Mouse (Mus musculus): ENCODE results near the gene Fndc11. TPM values are rescaled to one million over a fixed set of nuclear protein-coding genes. Genes with fewer than 3 reads are reported as not detected.

Gene Fndc11
- polyA plus RNA-seq, 1 experiment from 2014 or later, result 0.58 TPM

DNA sequence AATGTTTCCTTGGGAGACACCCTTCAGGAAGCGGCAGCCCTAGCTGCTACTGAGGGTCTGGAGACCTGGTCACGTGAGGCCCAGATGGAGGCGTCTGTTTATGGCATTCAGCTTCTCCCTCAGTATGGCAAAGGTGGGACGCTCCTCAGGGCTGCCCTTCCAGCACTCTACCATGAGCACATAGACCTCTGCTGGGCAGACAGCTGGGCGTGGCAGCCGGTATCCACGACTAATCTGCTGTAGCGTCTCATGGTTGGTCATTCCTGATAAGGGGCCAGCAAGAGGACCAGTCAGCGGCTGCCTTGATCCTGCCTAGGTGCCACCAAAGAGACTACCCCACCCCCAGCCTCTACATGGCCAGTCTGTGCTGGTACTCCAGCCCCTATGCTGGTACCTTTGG is 13.7 kb upstream of the Fndc11 start:
- Histone ChIP-seq H3K27ac (ENCODE audit: low read depth, low read length) (no peak overlapping the region), H3K4me2 (replicated peaks; ENCODE audit: low read depth, low read length) (no peak overlapping the region), H3K9ac (ENCODE audit: low read depth, low read length) (no peak overlapping the region), H3K27me3 (ENCODE audit: control insufficient read depth, insufficient read depth, low read length) (peaks cover under 1% of the 10 kb centered on the region; the same call in 1 of the 2 replicates), H3K36me3 (ENCODE audit: control insufficient read depth, insufficient read depth, low read length) (no peaks in the 10 kb centered on the region), H3K9me3 (ENCODE audit: control insufficient read depth, low read length) (no peaks in the 10 kb centered on the region), H3K4me1 (ENCODE audit: control insufficient read depth, insufficient read depth, low read length) (no peaks in the 10 kb centered on the region), H3K4me3 (ENCODE audit: low read length) (no peak overlapping the region)
- no peak for ATAC-seq (ENCODE audit: low FRiP score, low TSS enrichment)
- WGBS, result 77% methylated on average over 9 of the region's 9 CpGs

DNA sequence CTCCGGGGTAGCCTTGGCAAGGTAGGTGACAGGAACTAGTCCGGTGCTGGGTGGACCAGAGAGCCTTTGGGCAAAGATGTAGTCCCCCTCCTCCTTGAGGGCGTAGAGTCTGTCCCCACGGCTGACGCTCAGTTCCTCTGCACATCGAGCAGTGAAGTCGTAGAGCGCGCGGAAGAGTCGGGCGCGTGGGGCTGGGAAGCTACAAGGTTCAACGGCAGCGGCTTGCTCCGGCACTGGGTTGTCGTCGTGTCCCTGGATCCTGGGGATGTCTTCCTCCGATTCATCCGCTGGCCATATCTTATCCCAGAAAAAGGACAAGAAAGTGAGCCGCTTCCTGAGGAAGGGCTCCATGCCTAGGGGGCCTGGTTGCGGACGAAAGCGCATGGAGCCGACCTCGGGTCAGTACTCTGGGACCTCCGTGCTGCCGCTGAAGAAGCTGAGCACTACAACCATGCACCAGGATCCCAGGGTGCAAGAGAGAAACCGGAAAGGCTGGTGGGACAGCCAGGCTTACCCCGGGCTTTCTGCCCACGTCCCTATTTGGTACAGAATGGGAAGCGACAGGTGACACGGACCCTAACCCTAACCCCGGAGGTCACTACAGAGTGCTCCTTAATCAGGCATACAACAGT is 7.3 kb upstream of the Fndc11 start:
- H3K4me1 ChIP-seq (ENCODE audit: control insufficient read depth, insufficient read depth, low read length), result 0 out of 2 replicates have a peak, but pooled peaks cover 8% of the 10 kb centered on the region
- peaks cover 33% of the 10 kb centered on the region for H3K27me3 ChIP-seq (ENCODE audit: control insufficient read depth, insufficient read depth, low read length)
- H3K27ac ChIP-seq (ENCODE audit: low read depth, low read length), result no peak overlapping the region
- peak overlapping the region; percentile 58 for H3K4me2 ChIP-seq (replicated peaks; ENCODE audit: low read depth, low read length)
- 3% methylated on average over 34 of the region's 34 CpGs for WGBS
- ATAC-seq (ENCODE audit: low FRiP score, low TSS enrichment), result peak; percentile 52; the same call in 1 of the 2 replicates
- peak overlapping the region; percentile 42 for H3K9ac ChIP-seq (ENCODE audit: low read depth, low read length)
- peak overlapping the region; percentile 39 for H3K4me3 ChIP-seq (ENCODE audit: low read length)
- no peaks in the 10 kb centered on the region for H3K36me3 ChIP-seq (ENCODE audit: control insufficient read depth, insufficient read depth, low read length)
- no peaks in the 10 kb centered on the region for H3K9me3 ChIP-seq (ENCODE audit: control insufficient read depth, low read length)

DNA sequence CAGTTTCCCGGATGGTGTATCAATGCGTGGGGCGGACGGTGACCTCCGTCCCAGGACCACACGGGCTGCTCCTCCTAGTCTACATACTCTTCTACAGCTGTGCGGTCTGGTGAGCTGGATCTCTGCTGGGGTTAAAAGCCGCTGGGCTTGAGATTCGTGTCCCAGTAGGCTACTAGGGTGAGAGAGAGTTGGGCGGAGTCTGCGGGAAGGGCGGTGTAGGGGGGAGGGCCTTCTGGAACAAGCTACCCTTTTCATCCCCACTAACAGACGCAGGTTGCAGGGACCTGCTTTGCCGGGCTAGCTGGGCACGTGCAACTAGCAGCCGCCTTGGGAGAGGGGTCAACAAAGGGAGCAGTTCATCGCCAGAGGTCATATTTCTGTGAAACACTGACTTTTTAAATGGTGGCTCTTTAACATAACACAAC is 6.8 kb upstream of the Fndc11 start, which contains the start of gene Srms:
Srms (minus strand) TSS at position 165 of the 425 bp plus-strand sequence.
- Histone ChIP-seq H3K4me3 (ENCODE audit: low read length) (peak within 1 kb of the TSS; percentile 39), H3K36me3 (ENCODE audit: control insufficient read depth, insufficient read depth, low read length) (no peaks in the 10 kb centered on the region), H3K9me3 (ENCODE audit: control insufficient read depth, low read length) (no peaks in the 10 kb centered on the region), H3K4me1 (ENCODE audit: control insufficient read depth, insufficient read depth, low read length) (0 out of 2 replicates have a peak, but pooled peaks cover 8% of the 10 kb centered on the region), H3K9ac (ENCODE audit: low read depth, low read length) (peak within 1 kb of the TSS; percentile 42), H3K27ac (ENCODE audit: low read depth, low read length) (no peak within 1 kb of the TSS), H3K4me2 (replicated peaks; ENCODE audit: low read depth, low read length) (peak within 1 kb of the TSS; percentile 58), H3K27me3 (ENCODE audit: control insufficient read depth, insufficient read depth, low read length) (peaks cover 33% of the 10 kb centered on the region)
- peak; percentile 86 for ATAC-seq (ENCODE audit: low FRiP score, low TSS enrichment)
- WGBS, result under 1% methylated on average over 17 of the region's 17 CpGs

DNA sequence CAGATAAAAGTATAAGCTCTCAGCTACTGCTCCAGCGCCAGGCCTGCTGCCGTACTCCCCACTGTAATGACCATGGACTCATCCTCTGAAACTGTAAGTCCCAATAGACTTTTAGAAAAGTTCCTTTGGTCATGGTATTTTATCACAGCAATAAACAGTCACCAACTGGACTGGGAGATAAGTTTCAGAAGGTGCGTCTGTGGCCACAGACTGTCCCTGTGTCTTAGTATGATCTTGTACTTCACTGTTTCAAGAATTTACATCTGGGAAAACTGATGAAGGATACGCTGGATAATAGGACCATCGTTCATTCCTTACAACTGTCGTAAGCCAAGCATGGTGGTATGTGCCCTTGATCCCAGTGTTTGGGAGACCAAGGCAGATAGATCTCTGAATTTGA is 3.8 kb upstream of the Fndc11 start:
- no peak for ATAC-seq (ENCODE audit: low FRiP score, low TSS enrichment)
- 89% methylated on average over 6 of the region's 6 CpGs for WGBS
- Histone ChIP-seq H3K27me3 (ENCODE audit: control insufficient read depth, insufficient read depth, low read length) (peaks cover 33% of the 10 kb centered on the region), H3K4me1 (ENCODE audit: control insufficient read depth, insufficient read depth, low read length) (0 out of 2 replicates have a peak, but pooled peaks cover 22% of the 10 kb centered on the region), H3K9me3 (ENCODE audit: control insufficient read depth, low read length) (no peaks in the 10 kb centered on the region), H3K27ac (ENCODE audit: low read depth, low read length) (no peak overlapping the region), H3K4me3 (ENCODE audit: low read length) (no peak overlapping the region), H3K9ac (ENCODE audit: low read depth, low read length) (no peak overlapping the region), H3K4me2 (replicated peaks; ENCODE audit: low read depth, low read length) (no peak overlapping the region), H3K36me3 (ENCODE audit: control insufficient read depth, insufficient read depth, low read length) (no peaks in the 10 kb centered on the region)

DNA sequence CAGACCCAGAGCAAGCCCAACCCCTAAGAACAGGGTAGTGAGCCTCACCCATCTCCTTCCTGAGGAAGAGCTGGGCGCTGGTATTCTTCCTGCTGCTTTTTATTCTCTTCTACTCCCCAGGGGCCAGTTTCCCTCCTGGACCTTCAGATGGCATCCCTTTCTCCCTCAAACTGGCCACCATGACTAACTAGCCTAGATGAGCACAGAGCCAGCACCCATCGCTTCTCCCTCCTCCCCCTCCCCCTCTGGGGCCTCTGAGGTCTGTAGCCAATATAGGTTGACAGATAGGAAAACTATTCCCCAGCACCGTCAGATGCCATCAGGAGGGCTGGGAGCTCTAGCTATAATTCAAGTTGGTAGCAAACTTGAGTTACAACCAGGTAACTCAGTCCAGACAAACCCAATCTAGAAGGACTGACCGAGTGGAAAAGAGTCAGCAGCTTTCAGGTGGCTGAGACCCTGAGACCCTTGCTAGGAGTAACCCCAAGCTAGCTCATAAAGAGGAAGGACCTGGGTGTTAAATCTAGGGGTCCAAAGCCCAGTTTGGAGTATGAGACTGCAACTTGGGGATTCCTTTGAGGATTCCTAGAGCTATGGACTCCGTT is 830 bp upstream of the Fndc11 start:
- H3K9ac ChIP-seq (ENCODE audit: low read depth, low read length), result peak overlapping the region; percentile 37; the same call in 1 of the 2 replicates
- H3K4me2 ChIP-seq (replicated peaks; ENCODE audit: low read depth, low read length), result no peak overlapping the region
- ATAC-seq (ENCODE audit: low FRiP score, low TSS enrichment), result no peak
- H3K27ac ChIP-seq (ENCODE audit: low read depth, low read length), result peak overlapping the region; percentile 77
- H3K36me3 ChIP-seq (ENCODE audit: control insufficient read depth, insufficient read depth, low read length), result no peaks in the 10 kb centered on the region
- H3K4me1 ChIP-seq (ENCODE audit: control insufficient read depth, insufficient read depth, low read length), result peaks cover 20% of the 10 kb centered on the region; the same call in 1 of the 2 replicates
- H3K4me3 ChIP-seq (ENCODE audit: low read length), result no peak overlapping the region; the same call in 1 of the 2 replicates
- WGBS, result 47% methylated on average over 5 of the region's 5 CpGs
- no peaks in the 10 kb centered on the region for H3K9me3 ChIP-seq (ENCODE audit: control insufficient read depth, low read length)
- peaks cover 4% of the 10 kb centered on the region for H3K27me3 ChIP-seq (ENCODE audit: control insufficient read depth, insufficient read depth, low read length)

DNA sequence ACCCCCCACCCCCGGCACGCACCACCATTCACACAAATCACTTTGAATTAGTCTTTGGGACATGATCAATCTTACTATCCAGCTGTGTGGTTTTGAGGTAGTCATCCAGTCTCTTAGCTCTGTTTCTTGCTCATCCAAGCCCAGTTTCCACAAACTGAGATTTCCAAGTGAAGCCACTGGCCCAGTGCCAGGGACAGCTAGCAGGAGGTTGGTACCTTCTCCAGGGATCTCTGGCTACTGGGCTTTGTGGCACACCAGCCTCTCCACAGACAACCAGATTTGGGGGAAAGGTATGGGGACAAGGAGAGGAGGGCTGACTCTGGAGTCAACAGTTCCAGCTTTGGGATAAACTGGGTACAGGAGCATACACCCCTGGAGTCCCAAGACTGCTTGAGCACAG is 548 bp downstream of the Fndc11 start:
- Histone ChIP-seq H3K4me3 (ENCODE audit: low read length) (peak overlapping the region; percentile 34), H3K27me3 (ENCODE audit: control insufficient read depth, insufficient read depth, low read length) (no peaks in the 10 kb centered on the region), H3K9ac (ENCODE audit: low read depth, low read length) (no peak overlapping the region), H3K36me3 (ENCODE audit: control insufficient read depth, insufficient read depth, low read length) (no peaks in the 10 kb centered on the region), H3K4me1 (ENCODE audit: control insufficient read depth, insufficient read depth, low read length) (peaks cover 20% of the 10 kb centered on the region; the same call in 1 of the 2 replicates), H3K27ac (ENCODE audit: low read depth, low read length) (peak overlapping the region; percentile 77; the same call in 1 of the 2 replicates), H3K4me2 (replicated peaks; ENCODE audit: low read depth, low read length) (peak overlapping the region; percentile 58), H3K9me3 (ENCODE audit: control insufficient read depth, low read length) (no peaks in the 10 kb centered on the region)
- 25% methylated on average over 2 of the region's 2 CpGs for WGBS
- ATAC-seq (ENCODE audit: low FRiP score, low TSS enrichment), result no peak

DNA sequence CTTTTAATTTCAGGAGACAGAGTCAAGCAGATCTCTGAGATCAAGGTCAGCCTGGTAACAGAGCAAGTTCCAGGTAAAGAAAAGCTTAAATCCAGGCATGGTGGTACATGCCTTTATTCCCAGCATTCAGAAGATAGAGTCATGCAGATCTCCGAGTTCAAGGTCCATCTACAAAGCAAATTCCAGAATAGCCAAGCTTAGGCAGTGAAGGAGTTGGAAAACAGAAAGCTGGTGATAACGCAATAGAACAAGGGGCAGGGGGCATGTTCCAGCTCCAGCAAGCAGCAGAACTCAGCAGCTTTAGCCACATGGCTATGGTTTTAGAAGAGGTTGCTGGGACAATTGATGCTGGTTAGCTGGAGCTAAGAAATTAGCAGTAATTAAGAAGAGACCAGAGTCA is 5.2 kb downstream of the Fndc11 start:
- Histone ChIP-seq H3K4me1 (ENCODE audit: control insufficient read depth, insufficient read depth, low read length) (peaks cover 11% of the 10 kb centered on the region; the same call in 1 of the 2 replicates), H3K27me3 (ENCODE audit: control insufficient read depth, insufficient read depth, low read length) (no peaks in the 10 kb centered on the region), H3K27ac (ENCODE audit: low read depth, low read length) (no peak overlapping the region), H3K36me3 (ENCODE audit: control insufficient read depth, insufficient read depth, low read length) (no peaks in the 10 kb centered on the region), H3K4me2 (replicated peaks; ENCODE audit: low read depth, low read length) (no peak overlapping the region), H3K9me3 (ENCODE audit: control insufficient read depth, low read length) (no peaks in the 10 kb centered on the region), H3K9ac (ENCODE audit: low read depth, low read length) (no peak overlapping the region), H3K4me3 (ENCODE audit: low read length) (no peak overlapping the region)
- WGBS, result 91% methylated on average over 2 of the region's 2 CpGs
- ATAC-seq (ENCODE audit: low FRiP score, low TSS enrichment), result no peak

DNA sequence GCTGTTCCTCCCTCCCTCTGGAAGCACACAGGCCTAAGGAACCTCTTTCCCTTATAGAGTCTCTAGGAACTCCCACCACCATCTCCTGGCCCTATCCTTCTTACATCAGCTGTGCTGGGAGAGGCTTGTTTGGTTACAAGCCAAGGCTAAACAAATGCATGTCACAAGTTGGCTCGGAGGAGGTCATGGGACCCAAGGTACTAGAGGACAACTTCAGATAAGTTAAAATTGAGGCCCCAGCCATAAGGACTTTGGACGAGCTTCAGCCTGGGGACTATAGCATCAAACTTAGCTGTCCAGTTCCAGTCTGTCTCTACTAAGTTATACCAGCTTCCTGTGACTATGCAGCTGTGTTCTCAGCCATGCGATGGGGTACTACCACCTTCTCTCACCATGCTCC is 7.3 kb downstream of the Fndc11 start:
- Histone ChIP-seq H3K36me3 (ENCODE audit: control insufficient read depth, insufficient read depth, low read length) (no peaks in the 10 kb centered on the region), H3K4me3 (ENCODE audit: low read length) (no peak overlapping the region), H3K27me3 (ENCODE audit: control insufficient read depth, insufficient read depth, low read length) (no peaks in the 10 kb centered on the region), H3K9me3 (ENCODE audit: control insufficient read depth, low read length) (no peaks in the 10 kb centered on the region), H3K27ac (ENCODE audit: low read depth, low read length) (no peak overlapping the region), H3K9ac (ENCODE audit: low read depth, low read length) (no peak overlapping the region), H3K4me1 (ENCODE audit: control insufficient read depth, insufficient read depth, low read length) (no peaks in the 10 kb centered on the region), H3K4me2 (replicated peaks; ENCODE audit: low read depth, low read length) (no peak overlapping the region)
- 91% methylated on average over 3 of the region's 3 CpGs for WGBS
- ATAC-seq (ENCODE audit: low FRiP score, low TSS enrichment), result no peak

DNA sequence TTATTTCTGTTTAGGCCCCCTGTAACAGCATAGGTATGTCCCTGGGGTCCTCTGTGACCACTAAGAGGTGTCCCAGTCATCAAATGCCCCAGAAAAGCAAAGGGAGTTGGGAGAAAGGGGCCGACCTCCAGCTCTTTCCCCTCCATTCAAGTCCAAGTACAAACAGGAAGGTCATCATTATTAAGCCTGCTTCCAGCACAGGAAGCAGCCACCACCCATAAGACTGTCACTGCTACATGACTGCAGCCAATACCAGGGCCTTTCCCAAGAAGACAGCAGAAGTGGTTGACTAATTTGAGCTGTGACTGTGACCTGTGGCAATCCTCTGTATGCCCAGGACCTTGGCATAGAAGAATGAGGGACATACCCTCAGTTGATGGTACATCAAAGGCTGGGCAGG is 8.5 kb downstream of the Fndc11 start:
- no peak overlapping the region for H3K4me3 ChIP-seq (ENCODE audit: low read length)
- no peak overlapping the region for H3K27ac ChIP-seq (ENCODE audit: low read depth, low read length)
- no peak for ATAC-seq (ENCODE audit: low FRiP score, low TSS enrichment)
- H3K4me2 ChIP-seq (replicated peaks; ENCODE audit: low read depth, low read length), result no peak overlapping the region
- no peaks in the 10 kb centered on the region for H3K36me3 ChIP-seq (ENCODE audit: control insufficient read depth, insufficient read depth, low read length)
- no peaks in the 10 kb centered on the region for H3K4me1 ChIP-seq (ENCODE audit: control insufficient read depth, insufficient read depth, low read length)
- H3K9me3 ChIP-seq (ENCODE audit: control insufficient read depth, low read length), result no peaks in the 10 kb centered on the region
- no peaks in the 10 kb centered on the region for H3K27me3 ChIP-seq (ENCODE audit: control insufficient read depth, insufficient read depth, low read length)
- WGBS, result 73% methylated on average over 1 of the region's 1 CpGs
- H3K9ac ChIP-seq (ENCODE audit: low read depth, low read length), result no peak overlapping the region
